Mouse (Mus musculus) kidney, embryonic 15.5 days (tissue): ENCODE data around the gene Fcna. TPM values are rescaled to one million over a fixed set of nuclear protein-coding genes. Genes with fewer than 3 reads are reported as not detected.

Experiments used
- ATAC-seq: fragments of 200-750 bp; cut with Nextera tagmentation; replicated peaks from 2 replicates; pipeline ENCODE4 v1.8.0; 2017; ENCODE audit warnings: moderate TSS enrichment; ENCODE audit not compliant: low FRiP score
- H3K27ac ChIP-seq: fragments of 300-500 bp; sonication (generic); 2 replicates; pipeline ENCODE4 v1.5.1; 2015; ENCODE audit warnings: mild to moderate bottlenecking, inconsistent platforms
- H3K27me3 ChIP-seq: fragments of 300-500 bp; sonication (generic); 2 replicates; pipeline ENCODE4 v1.6.1; 2015; ENCODE audit warnings: inconsistent platforms
- H3K36me3 ChIP-seq: fragments of 300-500 bp; sonication (generic); 2 replicates; pipeline ENCODE4 v1.6.1; 2015; ENCODE audit warnings: inconsistent platforms
- H3K4me1 ChIP-seq: fragments of 300-500 bp; sonication (generic); 2 replicates; pipeline ENCODE4 v1.6.1; 2015; ENCODE audit warnings: inconsistent platforms
- H3K4me2 ChIP-seq: fragments of 300-500 bp; sonication (generic); 2 replicates; pipeline ENCODE4 v1.6.1; 2015; ENCODE audit warnings: moderate library complexity, mild to moderate bottlenecking, inconsistent platforms
- H3K4me3 ChIP-seq: fragments of 300-500 bp; sonication (generic); replicated peaks from 2 replicates; pipeline ENCODE4 v1.5.1; 2015; ENCODE audit warnings: mild to moderate bottlenecking, inconsistent platforms
- H3K9ac ChIP-seq: fragments of 300-500 bp; sonication (generic); 2 replicates; pipeline ENCODE4 v1.6.1; 2015; ENCODE audit warnings: mild to moderate bottlenecking, inconsistent platforms
- H3K9me3 ChIP-seq: fragments of 300-500 bp; sonication (generic); replicated peaks from 2 replicates; pipeline ENCODE4 v1.6.1; 2016; ENCODE audit warnings: inconsistent platforms
- WGBS: fragments of 180-500 bp; shearing (Covaris S2); methylation state at CpG from one replicate; pipeline ENCODE4 v1.1.7; 2015; ENCODE audit warnings: mixed read lengths; 5-methylcytosine and 5-hydroxymethylcytosine counted together
- polyA plus RNA-seq: library from polyadenylated mRNA; unstranded; fragments of >200 nt; fragmentation: Nextera tagmentation; extraction: Ambion mirVana; gene quantifications from 2 replicates; pipeline ENCODE4 v1.2.1, GENCODE M21; 2015

The Fcna gene
- polyA plus RNA-seq, result 3.3 and 4.2 TPM in 2 replicates

DNA sequence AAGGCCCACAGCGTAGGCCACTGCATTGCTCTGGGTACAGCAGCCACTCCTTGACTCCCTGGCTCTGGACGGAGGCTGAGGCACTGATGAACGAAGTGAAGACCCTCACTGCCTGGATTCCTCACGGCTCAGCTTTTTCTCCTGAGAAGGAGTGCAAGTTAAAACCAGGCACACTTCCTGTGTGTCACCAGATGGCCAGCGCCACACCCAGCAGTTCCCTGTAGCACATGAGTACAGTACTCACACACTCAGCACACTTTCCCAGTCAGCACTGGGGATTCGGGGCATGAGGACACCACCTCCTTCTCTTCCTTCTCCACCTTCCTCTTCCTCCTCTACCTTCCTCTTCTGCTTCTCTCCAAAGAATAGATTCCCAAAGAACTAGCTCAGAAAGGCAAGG lies at the start of gene Fcna:
TSS of gene Fcna (minus strand) at position 220 of the 400 bp plus-strand sequence.
- no peaks in the 10 kb centered on the region for H3K36me3 ChIP-seq
- ATAC-seq, result no peak
- WGBS, result 71% methylated on average over 6 of the region's 6 CpGs
- no peaks in the 10 kb centered on the region for H3K4me1 ChIP-seq
- no peak within 1 kb of the TSS for H3K27ac ChIP-seq
- H3K27me3 ChIP-seq, result no peaks in the 10 kb centered on the region
- H3K9me3 ChIP-seq, result no peaks in the 10 kb centered on the region
- no peak within 1 kb of the TSS for H3K4me2 ChIP-seq
- H3K4me3 ChIP-seq, result no peak within 1 kb of the TSS
- H3K9ac ChIP-seq, result no peak within 1 kb of the TSS

GRCm38 (mm10) chr2:25676486-25676885 lies 48.7 kb upstream of the Fcna start, which contains the start of gene Lcn6:
Lcn6 (plus strand) TSS chr2:25676786.
- Histone ChIP-seq H3K9me3 (no peaks in the 10 kb centered on the region), H3K4me3 (no peak within 1 kb of the TSS), H3K36me3 (no peaks in the 10 kb centered on the region), H3K4me1 (no peaks in the 10 kb centered on the region), H3K4me2 (no peak within 1 kb of the TSS), H3K27me3 (no peaks in the 10 kb centered on the region), H3K27ac (no peak within 1 kb of the TSS), H3K9ac (no peak within 1 kb of the TSS)
- no peak for ATAC-seq
- WGBS, result 94% methylated on average over 3 of the region's 3 CpGs

DNA sequence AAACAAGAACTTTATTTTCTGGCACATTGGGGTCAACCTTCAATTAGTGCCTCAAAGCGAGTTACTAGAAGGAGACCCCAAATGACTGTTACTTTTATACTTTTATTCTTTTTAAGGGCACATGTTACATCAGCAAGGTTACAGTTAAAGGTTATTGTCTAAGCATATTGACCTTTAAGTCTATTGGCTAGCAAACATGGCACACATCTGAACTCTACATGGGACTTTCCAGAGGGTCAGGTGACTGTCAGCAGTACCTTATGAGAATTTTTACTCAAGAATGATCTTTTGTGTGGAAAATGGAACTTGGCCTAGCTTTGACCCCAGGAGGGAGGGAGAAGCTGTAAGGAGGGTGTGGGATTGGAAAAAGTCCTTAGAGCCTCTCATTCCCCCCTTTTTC lies 38.7 kb upstream of the Fcna start:
- no peak overlapping the region for H3K4me2 ChIP-seq
- 77% methylated on average over 1 of the region's 1 CpGs for WGBS
- no peaks in the 10 kb centered on the region for H3K36me3 ChIP-seq
- ATAC-seq, result no peak
- H3K9me3 ChIP-seq, result no peaks in the 10 kb centered on the region
- no peaks in the 10 kb centered on the region for H3K4me1 ChIP-seq
- no peaks in the 10 kb centered on the region for H3K27me3 ChIP-seq
- no peak overlapping the region for H3K4me3 ChIP-seq
- H3K9ac ChIP-seq, result no peak overlapping the region
- no peak overlapping the region for H3K27ac ChIP-seq

DNA sequence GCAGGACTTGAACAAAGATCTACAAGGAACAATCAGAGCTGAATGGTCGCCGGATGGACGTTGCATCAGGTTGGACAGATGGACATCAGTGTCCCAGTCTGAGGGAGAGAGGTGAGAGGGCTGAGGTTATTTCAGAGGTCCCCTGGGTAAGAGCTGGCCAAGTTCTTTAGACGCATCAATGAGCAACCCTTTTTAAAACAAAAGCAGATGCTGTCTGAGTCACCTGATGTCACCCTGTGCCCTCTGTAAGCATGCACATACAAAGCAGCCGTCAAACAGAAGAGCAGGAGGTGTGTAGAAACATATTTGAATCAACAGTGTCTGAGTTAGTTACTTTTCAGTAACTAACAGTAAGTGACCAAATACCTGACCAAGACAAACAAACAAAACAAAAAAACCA lies 36.3 kb upstream of the Fcna start:
- Histone ChIP-seq H3K4me3 (no peak overlapping the region), H3K9ac (no peak overlapping the region), H3K4me1 (no peaks in the 10 kb centered on the region), H3K36me3 (no peaks in the 10 kb centered on the region), H3K27me3 (no peaks in the 10 kb centered on the region), H3K27ac (no peak overlapping the region), H3K4me2 (no peak overlapping the region), H3K9me3 (no peaks in the 10 kb centered on the region)
- 81% methylated on average over 5 of the region's 5 CpGs for WGBS
- ATAC-seq, result no peak

DNA sequence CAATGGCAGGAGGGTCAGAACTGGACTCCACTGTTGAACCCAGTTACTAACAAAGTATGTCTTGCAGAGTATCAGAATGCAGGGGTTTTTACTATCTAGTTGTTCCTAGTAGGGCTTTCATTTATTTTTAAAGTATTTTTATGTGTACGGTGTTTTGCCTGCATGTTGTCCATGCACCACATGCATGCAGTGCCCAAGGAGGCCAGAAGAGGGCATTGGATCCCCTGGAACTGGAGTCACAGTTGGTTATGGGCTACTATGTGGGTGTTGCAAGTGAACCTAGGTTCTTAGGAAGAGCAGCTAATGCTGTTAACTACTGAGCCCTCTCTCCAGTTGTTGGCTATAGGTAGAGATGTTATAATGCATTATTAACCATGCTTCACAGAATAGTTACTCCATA lies 35.7 kb upstream of the Fcna start:
- no peaks in the 10 kb centered on the region for H3K4me1 ChIP-seq
- H3K27ac ChIP-seq, result no peak overlapping the region
- H3K4me3 ChIP-seq, result no peak overlapping the region
- no peak for ATAC-seq
- no peaks in the 10 kb centered on the region for H3K27me3 ChIP-seq
- H3K9ac ChIP-seq, result no peak overlapping the region
- WGBS, result 44% methylated on average over 1 of the region's 1 CpGs
- H3K4me2 ChIP-seq, result no peak overlapping the region
- no peaks in the 10 kb centered on the region for H3K36me3 ChIP-seq
- H3K9me3 ChIP-seq, result no peaks in the 10 kb centered on the region

- H3K36me3 ChIP-seq, result no peaks in the 10 kb centered on the region
- H3K9me3 ChIP-seq, result no peaks in the 10 kb centered on the region
- H3K4me1 ChIP-seq, result no peaks in the 10 kb centered on the region
- H3K27ac ChIP-seq, result no peak overlapping the region
- no peak overlapping the region for H3K4me2 ChIP-seq
- no peak for ATAC-seq
- WGBS, result 85% methylated on average over 6 of the region's 6 CpGs
- H3K4me3 ChIP-seq, result no peak overlapping the region
- H3K9ac ChIP-seq, result no peak overlapping the region
- no peaks in the 10 kb centered on the region for H3K27me3 ChIP-seq
Observed at GRCm38 (mm10) chr2:25661245-25661970, 33.6 kb upstream of the Fcna start.

DNA sequence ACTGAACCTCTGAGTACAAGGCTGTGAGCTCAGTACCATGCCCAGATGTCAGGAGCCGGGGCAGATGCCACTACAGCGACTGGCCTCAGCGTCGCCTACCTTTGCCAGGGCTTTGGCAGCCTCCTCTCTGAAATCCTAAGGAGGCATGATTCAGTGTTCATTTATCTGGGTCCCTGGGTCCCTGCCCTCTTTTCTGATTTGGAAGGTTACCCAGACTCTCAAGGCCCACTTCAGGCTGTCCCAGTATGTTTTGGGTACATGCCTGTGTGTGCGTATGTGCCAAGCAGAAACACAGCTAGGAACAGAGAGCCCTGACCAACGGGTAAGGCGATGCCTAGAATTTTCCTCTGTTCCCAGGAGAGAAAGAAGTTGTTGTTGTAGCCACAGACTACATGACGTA lies 32.4 kb upstream of the Fcna start:
- H3K27me3 ChIP-seq, result no peaks in the 10 kb centered on the region
- no peak overlapping the region for H3K4me2 ChIP-seq
- H3K9ac ChIP-seq, result no peak overlapping the region
- H3K4me3 ChIP-seq, result no peak overlapping the region
- no peaks in the 10 kb centered on the region for H3K4me1 ChIP-seq
- 74% methylated on average over 8 of the region's 8 CpGs for WGBS
- H3K9me3 ChIP-seq, result no peaks in the 10 kb centered on the region
- no peak overlapping the region for H3K27ac ChIP-seq
- H3K36me3 ChIP-seq, result no peaks in the 10 kb centered on the region
- no peak for ATAC-seq

DNA sequence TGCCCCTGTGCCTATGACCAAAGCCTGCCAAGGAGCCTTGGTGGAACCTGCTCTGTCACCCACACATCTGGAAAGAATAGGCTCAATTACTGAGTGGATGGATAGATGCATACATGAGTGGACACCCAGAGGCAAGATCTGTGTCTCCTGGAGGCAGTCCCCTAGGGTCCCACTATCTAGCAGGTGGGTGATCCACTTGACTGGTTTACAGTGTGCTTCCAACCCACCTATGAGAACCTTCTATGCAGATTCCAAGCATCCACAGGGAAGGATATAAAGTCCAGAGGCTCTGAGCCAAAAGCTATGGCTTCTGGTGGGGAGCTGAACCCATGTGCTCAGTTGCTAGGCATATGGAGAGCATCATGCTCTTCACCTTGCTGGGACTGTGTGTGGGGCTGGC lies 29.8 kb upstream of the Fcna start, which contains the start of gene Lcn5:
TSS of gene Lcn5 (plus strand) at position 301 of the 400 bp plus-strand sequence.
- H3K9me3 ChIP-seq, result no peaks in the 10 kb centered on the region
- 0 out of 2 replicates have a peak, but pooled peaks cover 4% of the 10 kb centered on the region for H3K4me1 ChIP-seq
- H3K27me3 ChIP-seq, result no peaks in the 10 kb centered on the region
- no peak within 1 kb of the TSS for H3K4me2 ChIP-seq
- no peak within 1 kb of the TSS for H3K27ac ChIP-seq
- H3K36me3 ChIP-seq, result no peaks in the 10 kb centered on the region
- no peak within 1 kb of the TSS for H3K4me3 ChIP-seq
- ATAC-seq, result no peak
- no peak within 1 kb of the TSS for H3K9ac ChIP-seq

DNA sequence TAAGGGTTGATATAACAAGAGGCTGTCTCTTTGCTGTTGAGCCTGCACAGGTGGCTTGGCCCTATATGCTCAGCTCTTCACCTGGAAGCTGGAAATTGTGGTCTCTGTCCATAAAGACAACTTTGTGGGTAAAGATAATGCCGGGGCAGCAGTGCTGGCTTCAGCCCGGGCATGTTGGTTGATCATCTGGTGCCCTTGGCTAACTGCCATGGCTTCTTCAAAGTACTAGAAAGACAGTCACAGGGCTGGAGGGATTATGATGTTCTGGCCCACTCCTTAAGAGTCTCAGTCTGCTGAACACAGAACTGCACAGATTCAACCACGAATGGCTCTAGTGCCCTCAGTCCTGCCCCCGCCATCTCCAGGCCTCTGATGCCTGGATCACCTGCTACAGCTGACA lies 29.4 kb upstream of the Fcna start:
- H3K4me1 ChIP-seq, result 0 out of 2 replicates have a peak, but pooled peaks cover 4% of the 10 kb centered on the region
- no peak overlapping the region for H3K4me2 ChIP-seq
- WGBS, result 79% methylated on average over 4 of the region's 4 CpGs
- no peak overlapping the region for H3K27ac ChIP-seq
- H3K9ac ChIP-seq, result no peak overlapping the region
- no peaks in the 10 kb centered on the region for H3K9me3 ChIP-seq
- ATAC-seq, result no peak
- H3K27me3 ChIP-seq, result no peaks in the 10 kb centered on the region
- no peaks in the 10 kb centered on the region for H3K36me3 ChIP-seq
- no peak overlapping the region for H3K4me3 ChIP-seq

DNA sequence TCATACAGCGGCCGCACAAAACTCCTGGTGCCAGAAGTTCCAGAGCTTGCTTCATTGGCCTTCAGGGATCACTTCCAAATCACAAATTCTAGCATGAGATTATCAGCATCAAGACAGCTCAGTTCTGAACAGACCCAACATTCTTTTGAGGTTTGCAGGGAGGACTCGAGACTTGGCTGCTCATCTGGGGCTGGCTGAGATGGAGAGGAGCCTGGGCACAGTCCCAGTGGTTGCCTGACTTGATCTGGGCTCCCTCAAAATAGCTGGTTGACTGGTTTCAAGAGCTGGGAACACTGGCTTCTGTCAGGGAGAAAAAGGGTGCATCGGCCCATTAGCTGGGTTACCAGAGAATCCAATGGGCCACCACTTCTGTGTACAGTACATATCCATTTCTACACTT lies 28.9 kb upstream of the Fcna start:
- Histone ChIP-seq H3K4me3 (no peak overlapping the region), H3K27me3 (no peaks in the 10 kb centered on the region), H3K27ac (no peak overlapping the region), H3K36me3 (no peaks in the 10 kb centered on the region), H3K9ac (no peak overlapping the region), H3K4me1 (0 out of 2 replicates have a peak, but pooled peaks cover 4% of the 10 kb centered on the region), H3K4me2 (no peak overlapping the region), H3K9me3 (no peaks in the 10 kb centered on the region)
- ATAC-seq, result no peak
- WGBS, result 83% methylated on average over 4 of the region's 4 CpGs

DNA sequence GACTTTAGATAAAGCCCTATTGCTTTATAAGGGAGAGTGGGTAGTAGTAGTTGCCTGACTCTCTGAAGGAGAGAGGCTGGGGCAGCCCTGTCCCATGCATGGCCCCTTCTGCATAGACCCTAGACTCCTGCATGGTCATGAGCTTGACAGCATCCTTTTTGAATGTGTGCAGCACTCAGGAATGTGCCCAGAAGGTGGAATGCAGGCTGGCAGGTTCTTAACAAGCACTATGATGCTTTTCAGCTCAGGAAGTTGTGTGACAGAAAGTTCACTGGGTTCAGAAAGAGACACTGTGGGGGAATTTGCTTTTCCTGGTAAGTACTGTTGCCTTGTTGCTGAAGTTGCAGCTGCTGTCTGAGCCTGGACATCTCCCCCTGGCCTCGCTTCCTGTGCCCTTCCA lies 26.7 kb upstream of the Fcna start:
- Histone ChIP-seq H3K9me3 (no peaks in the 10 kb centered on the region), H3K9ac (no peak overlapping the region), H3K4me2 (no peak overlapping the region), H3K27me3 (no peaks in the 10 kb centered on the region), H3K36me3 (no peaks in the 10 kb centered on the region), H3K4me1 (0 out of 2 replicates have a peak, but pooled peaks cover 4% of the 10 kb centered on the region), H3K27ac (no peak overlapping the region), H3K4me3 (no peak overlapping the region)
- WGBS, result 46% methylated on average over 1 of the region's 1 CpGs
- no peak for ATAC-seq

DNA sequence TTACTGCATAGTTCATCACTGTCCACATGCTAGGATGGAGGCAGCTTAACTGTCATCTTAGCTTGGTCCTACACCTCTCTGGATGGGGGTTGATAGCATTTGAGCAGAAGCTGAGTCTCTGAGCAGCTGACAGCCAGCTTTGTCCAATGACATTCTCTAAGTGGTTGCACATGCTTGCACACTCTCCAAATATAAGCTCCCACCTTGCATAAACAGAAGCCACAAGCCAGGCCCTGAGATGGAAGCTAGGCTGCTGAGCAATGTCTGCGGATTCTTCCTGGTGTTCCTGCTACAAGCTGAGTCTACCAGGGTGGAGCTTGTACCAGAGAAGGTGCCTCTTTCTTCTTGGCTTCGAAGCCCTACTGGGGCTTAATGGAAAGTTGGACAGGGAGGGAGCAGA lies 25.1 kb upstream of the Fcna start, which contains the start of gene Lcn8:
TSS of gene Lcn8 (plus strand) at position 219 of the 400 bp plus-strand sequence.
- Histone ChIP-seq H3K36me3 (no peaks in the 10 kb centered on the region), H3K27me3 (no peaks in the 10 kb centered on the region), H3K9me3 (no peaks in the 10 kb centered on the region), H3K4me3 (no peak within 1 kb of the TSS), H3K4me2 (no peak within 1 kb of the TSS), H3K9ac (no peak within 1 kb of the TSS), H3K27ac (no peak within 1 kb of the TSS), H3K4me1 (0 out of 2 replicates have a peak, but pooled peaks cover 4% of the 10 kb centered on the region)
- 80% methylated on average over 2 of the region's 2 CpGs for WGBS
- ATAC-seq, result no peak

- ATAC-seq, result no peak
- H3K4me1 ChIP-seq, result no peaks in the 10 kb centered on the region
- 18% methylated on average over 6 of the region's 6 CpGs for WGBS
- no peak overlapping the region for H3K4me2 ChIP-seq
- no peaks in the 10 kb centered on the region for H3K36me3 ChIP-seq
- no peak overlapping the region for H3K27ac ChIP-seq
- H3K4me3 ChIP-seq, result no peak overlapping the region
- H3K9ac ChIP-seq, result no peak overlapping the region
- H3K9me3 ChIP-seq, result no peaks in the 10 kb centered on the region
- H3K27me3 ChIP-seq, result no peaks in the 10 kb centered on the region
Observed at GRCm38 (mm10) chr2:25639890-25640289, 12.1 kb upstream of the Fcna start.
